Mouse (Mus musculus) thymus, adult 2 months (tissue): ENCODE results near the gene Gm20388.

Experiments
- CTCF ChIP-seq: fragments of 200-500 bp; IDR thresholded peaks from 2 replicates; pipeline ENCODE4 v1.5.1; 2012; ENCODE audit warnings: mild to moderate bottlenecking, control low read depth, low read length, moderate library complexity, borderline replicate concordance; ENCODE audit not compliant: control insufficient read depth, poor library complexity, insufficient read depth; ENCODE audit errors: extremely low read depth
- POLR2A ChIP-seq: fragments of 200-500 bp; IDR thresholded peaks from 2 replicates; pipeline ENCODE4 v1.6.1; 2012; ENCODE audit warnings: mild to moderate bottlenecking, low read length, control low read depth, moderate library complexity; ENCODE audit not compliant: control insufficient read depth, poor library complexity, insufficient read depth; ENCODE audit errors: extremely low read depth

GRCm38 (mm10) chr8:120591587-120592292 lies 681.1 kb downstream of the Gm20388 start:
- no peak for TF ChIP-seq POLR2A
- TF ChIP-seq CTCF, result no peak
